In the genomic region with DNA sequence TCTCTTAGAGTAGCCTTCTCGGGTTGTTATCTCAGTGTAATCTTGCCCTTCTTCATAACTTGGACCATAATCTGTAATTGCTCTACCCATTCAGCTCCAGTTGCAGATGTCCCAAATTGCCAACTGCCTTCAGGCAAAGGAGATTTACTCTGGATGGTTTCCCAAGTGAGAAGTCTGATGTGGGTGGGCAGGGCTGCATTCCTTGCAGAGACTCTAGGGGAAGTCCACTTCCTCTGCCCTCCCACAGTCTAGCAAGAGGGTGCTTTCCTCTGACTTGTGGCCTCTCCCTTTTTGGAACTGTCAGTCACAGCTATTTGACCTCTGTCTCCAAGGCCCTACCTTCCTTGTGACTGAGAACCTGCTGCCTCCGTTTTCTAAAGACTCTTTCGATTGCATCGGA, we compare ENCODE assay signal across 21 mouse cellular contexts.
"Had no signal": no experiment of that assay in that cellular context is flagged by ENCODE, and none has a peak within 500 bp of the region (broad histone marks: within the 10 kb centered on the region; RNA-seq: fewer than 3 reads in every experiment).

No protein-coding gene starts in this region.

- H3K4me1 ChIP-seq: limb, embryonic 15.5 days had no signal

- H3K27me3 ChIP-seq: limb, embryonic 12.5 days; limb, embryonic 15.5 days; neural tube, embryonic 12.5 days; neural tube, embryonic 15.5 days had no signal

- ATAC-seq: liver, postnatal 0 days; lung, postnatal 0 days; midbrain, embryonic 15.5 days had no signal

- H3K36me3 ChIP-seq: limb, embryonic 12.5 days; limb, embryonic 15.5 days; midbrain, embryonic 12.5 days; midbrain, embryonic 15.5 days; neural tube, embryonic 12.5 days; neural tube, embryonic 15.5 days had no signal

- H3K4me2 ChIP-seq: limb, embryonic 12.5 days; limb, embryonic 15.5 days; liver, embryonic 11.5 days; lung, embryonic 14.5 days; midbrain, embryonic 12.5 days; midbrain, embryonic 15.5 days; neural tube, embryonic 12.5 days; neural tube, embryonic 15.5 days had no signal

- H3K9me3 ChIP-seq: limb, embryonic 12.5 days; limb, embryonic 15.5 days; midbrain, embryonic 12.5 days; midbrain, embryonic 15.5 days; neural tube, embryonic 12.5 days had no signal

- H3K9ac ChIP-seq: limb, embryonic 12.5 days; limb, embryonic 15.5 days; liver, embryonic 14.5 days; liver, postnatal 0 days; lung, embryonic 14.5 days; midbrain, embryonic 12.5 days; midbrain, embryonic 15.5 days; neural tube, embryonic 12.5 days; neural tube, embryonic 15.5 days had no signal

- DNase-seq: kidney, postnatal 14 days; kidney, postnatal 4 days; left cerebral cortex, postnatal 4 days; liver, postnatal 0 days; lung, embryonic 14.5 days; retina, postnatal 1 day; right cerebral cortex, postnatal 25 days; spleen, adult 18-20 months; thymus, adult 2 months; thymus, postnatal 14 days; thymus, postnatal 4 days had no signal

- H3K4me3 ChIP-seq: limb, embryonic 12.5 days; limb, embryonic 15.5 days; midbrain, embryonic 12.5 days; midbrain, embryonic 15.5 days; neural tube, embryonic 12.5 days; neural tube, embryonic 15.5 days had no signal

- H3K27ac ChIP-seq: limb, embryonic 12.5 days; limb, embryonic 15.5 days; liver, embryonic 14.5 days; macrophage; midbrain, embryonic 12.5 days; midbrain, embryonic 15.5 days; neural tube, embryonic 12.5 days; neural tube, embryonic 15.5 days had no signal
